Mouse (Mus musculus): ENCODE results near the gene Clip4.
"Not testable (repeated sequence)": the region's sequence is repeated elsewhere in the genome, so short reads cannot be mapped to it uniquely, and the experiment has no call there.

Gene Clip4

DNA sequence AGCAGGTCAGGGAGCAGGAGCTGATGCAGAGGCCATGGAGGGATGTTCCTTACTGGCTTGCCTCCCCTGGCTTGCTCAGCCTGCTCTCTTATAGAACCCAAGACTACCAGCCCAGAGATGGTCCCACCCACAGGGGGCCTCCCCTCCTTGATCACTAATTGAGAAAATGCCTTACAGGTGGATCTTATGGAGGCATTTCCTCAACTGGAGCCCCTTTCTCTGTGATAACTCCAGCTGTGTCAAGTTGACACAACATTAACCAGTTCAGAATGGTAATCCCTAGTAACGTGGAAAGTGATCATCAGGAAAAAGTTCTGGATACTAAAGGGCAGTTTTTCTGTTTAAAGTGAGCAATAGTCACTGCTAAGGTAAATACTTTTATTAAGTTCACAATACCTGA is at the start of gene Clip4:
Gene Clip4 (plus strand): TSS at position 301 of the 400 bp plus-strand sequence.
- not testable (repeated sequence) for DNase-seq (ENCODE audit: low spot score)

DNA sequence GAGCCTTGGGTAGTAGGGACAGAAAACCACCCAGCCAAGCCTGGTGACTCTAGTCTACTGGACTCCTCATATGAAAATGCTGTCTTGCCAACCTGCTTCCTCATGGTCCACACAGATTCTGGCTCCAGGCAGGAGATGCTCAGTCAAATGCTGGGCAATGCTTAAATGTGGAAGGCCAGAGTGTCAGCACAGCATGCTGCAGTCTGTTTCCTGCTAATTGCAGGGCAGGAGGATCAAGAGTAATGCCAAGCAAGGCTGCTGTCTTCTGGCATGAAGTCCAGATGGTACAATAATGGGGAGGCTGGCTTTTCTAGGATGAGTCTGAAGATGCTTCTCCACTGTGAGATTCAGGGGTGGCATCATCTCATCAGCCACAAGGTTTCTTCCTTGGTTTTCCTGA is 47.8 kb upstream of the Clip4 start:
- no peak for DNase-seq (ENCODE audit: low spot score)

- no peak for DNase-seq (ENCODE audit: low spot score)
Measured at GRCm38 (mm10) chr17:71721019-71721418, 47.3 kb upstream of the Clip4 start.

GRCm38 (mm10) chr17:71730655-71731054 is 37.6 kb upstream of the Clip4 start:
- no peak for DNase-seq (ENCODE audit: low spot score)

DNA sequence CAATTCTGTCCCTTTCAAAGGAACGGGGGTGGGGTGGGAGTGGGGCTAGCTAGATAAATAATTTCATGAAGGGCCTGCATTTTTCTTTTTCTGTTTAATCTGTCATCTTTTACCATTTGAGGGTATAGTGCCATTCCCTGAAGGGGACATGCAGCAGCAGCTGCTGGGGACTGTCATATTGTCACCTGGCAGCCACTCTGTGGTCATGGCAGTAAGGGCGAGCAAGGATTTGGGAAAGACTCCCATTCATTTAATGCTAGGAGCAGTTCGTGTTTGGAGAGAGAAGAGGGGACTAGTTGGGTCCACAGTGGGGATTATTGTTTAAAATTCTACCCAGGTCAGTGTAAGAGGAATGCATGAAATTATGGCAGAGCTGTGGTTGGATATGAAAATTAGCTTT is 31.8 kb upstream of the Clip4 start:
- no peak for DNase-seq (ENCODE audit: low spot score)

DNA sequence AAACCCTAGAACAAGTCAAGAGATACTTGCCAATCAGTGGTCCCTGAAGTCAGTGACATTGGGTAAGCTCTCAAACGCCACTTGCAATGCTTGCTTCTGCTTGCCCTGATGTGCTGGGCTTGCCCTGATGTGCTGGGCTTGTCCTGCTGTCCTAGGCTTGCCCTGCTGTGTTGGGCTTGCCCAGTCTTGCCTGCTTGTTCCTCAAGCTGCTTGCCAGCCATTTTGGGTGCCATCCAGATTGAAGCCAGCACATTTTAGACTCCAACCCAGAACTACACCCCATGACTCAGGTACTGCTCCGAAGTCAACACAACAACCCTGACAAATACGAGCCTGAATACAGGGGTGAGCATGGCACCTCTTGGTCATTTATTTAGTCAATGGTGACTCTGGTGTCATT is 26.1 kb upstream of the Clip4 start:
- no peak for DNase-seq (ENCODE audit: low spot score)

DNA sequence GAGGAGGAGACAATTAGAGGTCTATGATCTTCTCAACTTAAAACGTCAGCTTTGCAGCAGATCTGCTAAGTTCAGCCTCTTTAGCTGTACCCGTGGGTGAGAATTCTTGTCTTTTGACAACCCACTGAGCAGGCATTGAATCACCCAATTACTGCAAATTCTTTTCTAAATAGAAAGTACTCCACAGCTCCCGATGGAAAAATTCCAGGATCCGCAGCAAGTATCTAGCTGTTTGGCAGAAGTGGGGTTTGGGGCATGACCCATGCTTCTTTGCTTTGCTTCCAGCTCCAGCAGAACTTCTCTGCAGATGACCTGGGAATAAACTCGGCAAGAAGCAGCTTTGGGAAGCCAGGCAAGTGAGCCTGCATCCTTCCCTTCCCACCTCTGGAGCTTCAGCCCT is 25.3 kb upstream of the Clip4 start:
- DNase-seq (ENCODE audit: low spot score): no peak

DNA sequence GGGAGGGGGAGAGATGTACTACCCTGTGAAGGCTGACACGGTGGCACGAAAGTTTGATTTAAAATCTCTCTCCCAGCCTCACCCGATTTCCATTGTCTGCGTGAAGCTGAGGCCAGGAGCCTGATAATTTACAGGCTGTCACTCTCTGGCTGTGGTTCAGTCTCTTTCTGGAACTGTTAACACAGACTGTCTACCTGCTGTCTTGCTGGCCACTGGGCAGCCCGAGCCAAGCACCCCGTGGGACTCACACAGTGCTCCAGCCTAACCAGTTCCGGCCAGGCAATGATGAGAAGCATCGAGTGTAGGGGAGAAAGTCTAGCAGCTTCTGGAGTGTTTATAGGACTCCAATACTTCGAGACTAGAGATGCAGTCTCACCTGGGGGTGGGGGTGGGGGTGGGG is 22.2 kb upstream of the Clip4 start:
- no peak for DNase-seq (ENCODE audit: low spot score)

- no peak for DNase-seq (ENCODE audit: low spot score)
Measured at GRCm38 (mm10) chr17:71747561-71747960, 20.7 kb upstream of the Clip4 start.

GRCm38 (mm10) chr17:71749616-71750168 is 18.6 kb upstream of the Clip4 start:
- no peak for DNase-seq (ENCODE audit: low spot score)

GRCm38 (mm10) chr17:71752831-71753230 is 15.4 kb upstream of the Clip4 start, which contains the start of gene Pcare:
Gene Pcare (minus strand): TSS chr17:71752894.
- DNase-seq (ENCODE audit: low spot score): no peak

DNA sequence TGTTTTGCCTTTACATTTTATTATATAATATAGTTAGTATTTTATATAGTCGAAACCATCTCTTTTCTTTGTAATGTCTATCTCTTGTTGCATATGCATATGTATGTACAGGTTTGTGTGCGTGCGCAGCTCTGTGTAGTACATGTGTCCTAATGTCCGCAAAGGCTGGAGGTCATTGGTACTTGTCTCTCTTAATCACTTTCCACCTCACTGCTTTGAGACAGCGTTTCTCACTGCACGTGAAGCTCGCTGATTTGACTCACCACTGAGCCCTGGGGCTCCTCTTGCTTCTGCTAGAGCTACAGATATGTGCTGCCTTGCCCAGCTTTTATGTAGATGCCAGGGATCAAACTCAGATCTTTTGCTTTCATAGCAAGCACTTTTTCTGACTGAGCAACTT is 7.7 kb upstream of the Clip4 start:
- no peak for DNase-seq (ENCODE audit: low spot score)

DNA sequence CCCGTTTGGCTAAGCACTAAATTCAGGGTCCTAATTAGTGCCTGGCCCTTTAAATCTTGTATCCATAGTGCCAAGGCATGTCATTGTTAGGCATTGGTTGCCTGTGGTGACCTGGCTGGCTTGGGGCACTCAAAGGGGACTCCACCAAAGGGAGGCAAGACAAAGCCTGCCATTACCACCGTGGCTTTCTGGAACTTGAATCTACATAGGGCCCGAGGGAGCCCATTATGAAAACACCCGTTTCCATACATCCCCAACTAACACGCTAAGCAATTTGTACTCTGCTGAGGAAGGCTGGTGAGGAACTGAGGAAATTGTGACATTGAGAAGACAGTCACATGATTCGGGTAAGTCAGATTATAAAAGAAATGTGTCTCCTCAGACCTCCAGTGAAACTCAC is 1.3 kb downstream of the Clip4 start:
- DNase-seq (ENCODE audit: low spot score): peak; percentile 64

DNA sequence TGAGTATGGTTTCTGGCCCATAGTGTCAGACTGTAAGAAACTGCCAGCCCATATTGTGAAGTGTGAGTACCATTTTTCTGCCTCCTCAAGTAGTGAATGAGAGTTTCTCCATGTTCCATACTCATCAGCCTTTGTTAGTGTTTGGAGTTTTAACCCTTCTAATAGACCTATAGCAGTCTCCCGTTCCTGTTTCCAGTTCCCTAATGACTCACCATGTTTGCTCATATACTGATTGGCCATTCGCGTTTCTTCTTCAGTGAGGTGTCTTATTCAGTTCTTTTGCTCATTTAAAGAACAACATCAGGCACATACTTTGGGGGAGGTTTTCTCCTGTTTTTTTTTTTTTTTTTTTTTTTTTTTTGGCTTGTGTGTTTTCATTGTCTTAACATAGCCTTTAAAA is 2.4 kb downstream of the Clip4 start:
- no peak for DNase-seq (ENCODE audit: low spot score)

- no peak for DNase-seq (ENCODE audit: low spot score)
Measured at GRCm38 (mm10) chr17:71774173-71774572, 5.9 kb downstream of the Clip4 start.

DNA sequence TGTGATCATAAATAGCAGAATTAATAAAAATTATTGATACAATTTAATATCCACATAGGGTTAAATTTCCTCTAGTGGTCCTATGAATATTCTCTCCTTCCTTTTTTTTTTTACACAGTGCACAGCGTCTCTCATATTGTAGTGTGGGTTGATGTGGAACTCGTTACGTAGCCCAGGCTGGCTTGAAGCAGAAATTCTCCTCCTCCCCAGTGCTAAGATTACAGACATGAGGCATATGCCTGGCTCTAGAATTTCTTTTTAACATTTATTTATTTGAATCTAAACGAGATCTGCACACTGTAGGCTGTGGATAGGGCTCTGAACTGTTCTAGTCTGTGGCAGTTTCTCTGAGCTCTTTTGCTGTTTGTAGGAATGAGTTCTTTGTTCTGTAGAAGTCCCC is 7.0 kb downstream of the Clip4 start:
- DNase-seq (ENCODE audit: low spot score): no peak

DNA sequence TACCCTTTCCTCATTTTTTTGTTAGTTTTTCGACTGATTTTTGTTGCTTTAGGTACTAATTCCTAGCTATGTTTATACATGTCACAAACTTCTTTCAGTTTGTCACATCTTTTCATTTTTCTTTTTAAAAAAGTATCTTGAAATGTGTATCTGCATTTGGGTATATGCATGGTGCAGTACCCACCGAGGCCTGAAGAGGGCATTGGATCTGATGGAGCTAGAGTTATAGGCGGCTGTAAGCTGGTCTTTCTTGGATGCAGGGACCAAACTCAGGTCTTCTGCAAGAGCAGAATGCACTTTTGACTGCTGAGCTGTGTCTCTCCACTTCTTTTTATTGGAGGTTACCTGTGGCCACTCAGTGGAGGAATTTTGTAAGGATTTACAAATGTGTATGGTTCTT is 10.4 kb downstream of the Clip4 start:
- no peak for DNase-seq (ENCODE audit: low spot score)

GRCm38 (mm10) chr17:71780490-71780889 is 12.2 kb downstream of the Clip4 start:
- no peak for DNase-seq (ENCODE audit: low spot score)

DNA sequence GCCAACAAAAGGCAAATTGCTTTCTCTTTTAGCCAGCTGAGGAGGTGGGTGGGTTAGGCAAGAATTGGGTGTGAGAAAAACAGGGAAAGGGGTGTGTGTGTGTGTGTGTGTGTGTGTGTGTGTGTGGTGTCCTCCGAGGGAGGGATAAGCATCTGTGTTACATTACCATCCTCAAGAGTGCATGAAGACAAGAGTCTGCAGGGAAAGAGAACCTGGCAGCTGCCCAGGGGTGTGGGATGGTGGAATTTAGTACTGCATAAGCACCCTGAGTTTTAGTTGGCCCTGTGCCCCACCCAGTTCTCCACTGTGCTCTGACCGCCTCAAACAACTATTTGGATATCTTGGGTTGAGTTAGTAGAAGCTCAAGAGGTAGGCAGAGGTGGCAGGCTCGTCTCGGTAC is 12.7 kb downstream of the Clip4 start:
- DNase-seq (ENCODE audit: low spot score): no peak

DNA sequence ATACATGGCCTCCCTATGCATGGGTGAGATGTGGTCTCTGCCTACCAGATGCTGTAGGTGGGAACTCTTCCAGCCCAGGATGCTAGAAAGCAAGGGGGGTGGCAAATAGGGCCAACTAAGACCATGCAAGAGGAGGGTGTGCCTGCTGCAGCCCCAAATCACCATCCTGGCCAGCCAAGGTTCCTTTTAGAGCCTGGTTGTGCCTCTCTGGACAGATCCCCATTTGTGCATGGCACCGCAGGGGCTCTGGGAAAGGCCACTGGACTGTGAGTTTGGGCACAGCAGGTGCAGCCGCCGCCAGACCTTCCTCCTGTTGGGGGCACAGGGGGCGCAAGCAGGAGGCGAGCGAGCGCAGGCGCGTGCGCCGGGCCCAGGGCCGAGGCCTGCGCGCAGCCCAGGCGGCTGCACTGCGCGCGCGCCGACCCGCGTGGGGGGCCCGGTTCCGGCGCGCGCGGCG is 14.0 kb downstream of the Clip4 start:
- peak; percentile 45 for DNase-seq (ENCODE audit: low spot score)

GRCm38 (mm10) chr17:71782699-71783365 is 14.6 kb downstream of the Clip4 start:
- DNase-seq (ENCODE audit: low spot score): peak; percentile 61

DNA sequence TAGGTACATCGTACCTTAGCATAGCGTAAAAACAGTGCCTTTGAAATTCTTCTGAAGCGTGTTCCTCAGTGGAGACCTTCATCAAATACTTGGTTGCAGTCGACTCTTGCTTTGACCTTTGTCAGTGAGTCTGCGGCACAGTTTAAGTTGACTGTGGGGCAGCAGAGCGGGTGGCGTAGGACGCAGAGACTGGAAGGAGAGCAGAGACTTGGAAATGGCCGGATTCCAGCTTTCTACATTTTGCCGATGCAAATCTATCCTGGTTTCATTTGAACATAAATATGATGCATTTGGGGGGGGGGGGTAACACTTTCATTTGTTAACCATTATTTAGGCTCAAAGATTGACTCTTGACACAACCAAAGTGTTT is 15.1 kb downstream of the Clip4 start:
- no peak for DNase-seq (ENCODE audit: low spot score)

- DNase-seq (ENCODE audit: low spot score): no peak
Measured at GRCm38 (mm10) chr17:71786456-71786855, 18.2 kb downstream of the Clip4 start.

GRCm38 (mm10) chr17:71791109-71791508 is 22.8 kb downstream of the Clip4 start:
- no peak for DNase-seq (ENCODE audit: low spot score)
